Mouse (Mus musculus): ENCODE results near the gene Mpeg1.

- no peak for TF ChIP-seq CTCF (IDR thresholded peaks at IDR 0.05; ENCODE audit: borderline replicate concordance, insufficient read depth, low read depth, low read length)
- TF ChIP-seq POLR2A (IDR thresholded peaks at IDR 0.05; ENCODE audit: borderline replicate concordance, insufficient read depth, low read length): no peak
Observed at GRCm38 (mm10) chr19:12489675-12490570, 29.3 kb downstream of the Mpeg1 start.

Data from cerebellum, adult 2 months (tissue).